ENCODE assay signal across 35 mouse cellular contexts in the genomic region with DNA sequence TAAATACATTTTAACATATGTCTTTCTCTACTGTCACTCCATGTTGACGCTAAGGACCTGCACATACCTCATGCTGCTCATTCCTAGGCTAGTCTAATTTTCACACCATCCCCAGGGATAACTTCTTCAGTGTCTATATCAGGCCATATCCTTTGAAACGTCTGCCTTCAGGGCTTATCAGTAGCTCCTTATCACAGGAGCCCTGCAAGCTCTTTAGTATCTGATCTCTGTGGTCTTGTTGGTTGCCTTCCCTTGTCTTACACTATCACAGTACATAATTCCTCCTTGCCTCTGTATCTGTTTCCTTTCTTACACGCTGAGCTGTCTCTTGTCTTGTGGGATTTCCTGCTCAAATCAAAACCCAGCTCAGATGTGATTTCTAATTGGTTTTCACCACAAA. TPM values are rescaled to one million over a fixed set of nuclear protein-coding genes. Genes with fewer than 3 reads are reported as not detected.
"Had no signal": no experiment of that assay in that cellular context is flagged by ENCODE, and none has a peak within 500 bp of the region (broad histone marks: within the 10 kb centered on the region; RNA-seq: fewer than 3 reads in every experiment).

No protein-coding gene starts in this region.

- H3K4me1 ChIP-seq: hindbrain, embryonic 10.5 days; hindbrain, embryonic 12.5 days; hindbrain, embryonic 15.5 days; intestine, embryonic 15.5 days had no signal

- H3K27ac ChIP-seq: heart, embryonic 13.5 days; heart, embryonic 15.5 days; hindbrain, embryonic 10.5 days; hindbrain, embryonic 12.5 days; hindbrain, embryonic 13.5 days; hindbrain, embryonic 14.5 days; hindbrain, embryonic 15.5 days; hindbrain, postnatal 0 days; intestine, embryonic 15.5 days; kidney, embryonic 15.5 days; kidney, postnatal 0 days; layer of hippocampus, adult 2 months; left cerebral cortex, adult 2 months had no signal

- ATAC-seq: hindbrain, embryonic 16.5 days; hindbrain, postnatal 0 days; inflammation-experienced regulatory T-cells, adult 6 months; intestine, embryonic 15.5 days; intestine, embryonic 16.5 days; intestine, postnatal 0 days had no signal

- DNase-seq: heart, postnatal 10 days; heart, postnatal 14 days; heart, postnatal 36 days; heart, postnatal 4 days; kidney, adult 11 months; kidney, adult 18-20 months; kidney, adult 2 months; kidney, adult 8-10 months; kidney, adult 9 months; kidney, postnatal 10 days; kidney, postnatal 14 days; kidney, postnatal 25 days; kidney, postnatal 36 days; kidney, postnatal 4 days; layer of hippocampus, adult 9-11 months; layer of hippocampus, postnatal 36 days had no signal

- H3K9ac ChIP-seq: heart, embryonic 12.5 days; heart, embryonic 13.5 days; heart, embryonic 15.5 days; hindbrain, embryonic 12.5 days; hindbrain, embryonic 13.5 days; hindbrain, embryonic 14.5 days; hindbrain, embryonic 15.5 days; intestine, embryonic 15.5 days; kidney, embryonic 15.5 days had no signal

- H3K4me2 ChIP-seq: heart, embryonic 11.5 days; heart, embryonic 12.5 days; heart, embryonic 13.5 days; heart, embryonic 15.5 days; hindbrain, embryonic 12.5 days; hindbrain, embryonic 13.5 days; hindbrain, embryonic 14.5 days; hindbrain, embryonic 15.5 days; intestine, embryonic 15.5 days; kidney, embryonic 15.5 days had no signal

- H3K4me3 ChIP-seq: heart, embryonic 12.5 days; heart, embryonic 13.5 days; heart, embryonic 15.5 days; hindbrain, embryonic 10.5 days; hindbrain, embryonic 12.5 days; hindbrain, embryonic 13.5 days; hindbrain, embryonic 15.5 days; intestine, embryonic 15.5 days; kidney, embryonic 15.5 days; layer of hippocampus, adult 2 months; left cerebral cortex, adult 2 months had no signal

- H3K27me3 ChIP-seq: heart, embryonic 15.5 days; hindbrain, embryonic 12.5 days; hindbrain, embryonic 13.5 days; hindbrain, embryonic 15.5 days; intestine, embryonic 15.5 days had no signal

- H3K9me3 ChIP-seq: heart, embryonic 12.5 days; heart, embryonic 13.5 days; heart, embryonic 15.5 days; hindbrain, embryonic 10.5 days; hindbrain, embryonic 12.5 days; hindbrain, embryonic 13.5 days; hindbrain, embryonic 15.5 days; intestine, embryonic 15.5 days; kidney, embryonic 15.5 days had no signal

- H3K36me3 ChIP-seq: heart, embryonic 12.5 days; heart, embryonic 13.5 days; heart, embryonic 15.5 days; hindbrain, embryonic 10.5 days; hindbrain, embryonic 12.5 days; hindbrain, embryonic 13.5 days; hindbrain, embryonic 15.5 days; intestine, embryonic 15.5 days; kidney, embryonic 15.5 days had no signal

RNA-seq across cellular contexts. Expression of a gene that starts 50.2 kb away (rescaled TPM):
- polyA plus RNA-seq: inflammation-experienced regulatory T-cells, adult 6 months had no signal
